Mouse (Mus musculus) C2C12 (cell line): ENCODE results near the gene Stc2.

Source experiments
- CEBPB ChIP-seq: IDR thresholded peaks from one replicate; pipeline ENCODE4 v1.6.1; 2011; ENCODE audit warnings: low read depth, mild to moderate bottlenecking, control low read depth, moderate library complexity
- CTCF ChIP-seq: IDR thresholded peaks from one replicate; pipeline ENCODE4 v1.5.1; 2011; ENCODE audit not compliant: control insufficient read depth, insufficient read depth, insufficient read length
- FOSL1 ChIP-seq: IDR thresholded peaks from one replicate; pipeline ENCODE4 v1.8.0; 2011; ENCODE audit warnings: mild to moderate bottlenecking, low read length; ENCODE audit not compliant: poor library complexity, insufficient read depth, severe bottlenecking
- MAX ChIP-seq: IDR thresholded peaks from one replicate; pipeline ENCODE4 v1.6.1; 2011; ENCODE audit warnings: mild to moderate bottlenecking, control low read depth
- MYOG ChIP-seq: IDR thresholded peaks from one replicate; pipeline ENCODE4 v1.6.1; 2011; ENCODE audit not compliant: control insufficient read depth, insufficient read length; ENCODE audit errors: extremely low read depth
- USF1 ChIP-seq: IDR thresholded peaks from one replicate; pipeline ENCODE4 v1.6.1; 2011; ENCODE audit warnings: low read depth, mild to moderate bottlenecking, control low read depth, moderate library complexity

GRCm38 (mm10) chr11:31392340-31392739, 22.5 kb upstream of the Stc2 start:
- TF ChIP-seq CTCF (no peak), MYOG (no peak), FOSL1 (no peak), CEBPB (no peak), USF1 (no peak), MAX (no peak)
